Mouse (Mus musculus) induced T-regulatory cell, adult 2 months (primary cell): ENCODE measurements at regions not wholly inside any gene's neighbourhood (a gene's known extent, or its start where the extent isn't known, plus 50 kb on each side); places are given as distances from the start of the nearest gene placed in this dataset.

Experiments
- DNase-seq: peaks from one replicate; pipeline ENCODE4 v3.0.0-alpha.2; 2012; ENCODE audit warnings: low read depth

DNA sequence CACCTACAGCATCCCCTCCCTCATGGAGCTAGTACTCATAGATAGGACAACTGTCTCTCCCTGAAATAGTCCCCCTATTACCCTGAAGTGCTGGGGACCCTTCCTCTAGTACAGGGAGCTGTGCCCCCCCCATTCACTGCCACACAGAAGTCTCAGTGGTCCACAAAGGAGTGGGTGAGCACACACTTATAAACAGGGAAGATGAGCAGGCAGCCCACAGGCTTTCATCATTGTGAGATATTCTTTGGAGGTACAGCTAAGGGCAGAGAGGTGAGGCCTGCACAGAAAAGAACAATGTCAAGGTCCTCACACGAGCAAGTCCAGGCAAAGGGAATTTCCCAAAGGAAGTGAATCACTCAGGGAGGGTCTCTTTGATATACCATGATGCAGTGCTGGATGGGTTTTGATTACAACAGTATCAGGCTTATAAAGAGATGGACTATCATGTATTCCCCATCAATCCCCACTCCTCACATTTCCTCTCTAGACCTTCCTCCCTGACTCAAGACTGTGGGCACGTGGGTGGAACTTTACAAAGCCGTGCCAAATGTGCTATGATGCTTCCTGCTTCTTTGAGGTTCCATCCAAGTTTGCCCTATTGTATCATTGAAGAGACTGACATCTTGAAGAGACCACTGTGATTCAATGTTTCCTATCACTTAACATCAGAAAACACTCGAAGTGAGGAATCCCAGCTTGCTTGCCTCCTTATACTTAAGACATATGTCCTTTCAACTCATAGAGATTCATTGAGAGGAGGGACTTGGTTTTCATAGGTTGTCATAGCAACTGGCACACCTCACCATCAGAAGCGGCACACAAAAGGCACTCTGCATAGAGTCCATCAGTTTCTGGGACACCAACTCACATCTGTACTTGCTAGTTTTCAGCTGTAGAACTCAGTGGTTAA is 104.2 kb upstream of the Bcl6 start:
- peak; percentile 16 for DNase-seq

- no peak for DNase-seq
Observed at GRCm38 (mm10) chr16:24092136-24092535, 103.5 kb upstream of the Bcl6 start.

DNA sequence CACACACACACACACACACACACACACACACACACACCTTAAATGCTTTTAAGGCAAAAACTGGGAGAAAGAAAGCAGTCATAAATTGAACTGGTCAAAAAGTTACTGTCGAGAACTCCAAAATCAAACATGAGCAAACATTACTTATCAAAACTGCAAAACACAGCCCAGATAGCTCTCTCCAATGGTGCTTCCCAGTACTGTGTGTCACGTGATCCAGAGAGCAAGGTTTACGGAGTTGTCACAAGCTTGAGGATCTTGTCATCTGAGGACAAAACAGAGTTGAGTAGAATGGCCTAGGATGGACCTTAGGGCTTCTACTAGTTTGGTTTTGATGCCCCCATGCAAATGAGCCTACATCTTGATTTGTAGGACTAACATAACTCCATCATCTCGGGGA is 102.3 kb upstream of the Bcl6 start:
- DNase-seq = no peak

DNA sequence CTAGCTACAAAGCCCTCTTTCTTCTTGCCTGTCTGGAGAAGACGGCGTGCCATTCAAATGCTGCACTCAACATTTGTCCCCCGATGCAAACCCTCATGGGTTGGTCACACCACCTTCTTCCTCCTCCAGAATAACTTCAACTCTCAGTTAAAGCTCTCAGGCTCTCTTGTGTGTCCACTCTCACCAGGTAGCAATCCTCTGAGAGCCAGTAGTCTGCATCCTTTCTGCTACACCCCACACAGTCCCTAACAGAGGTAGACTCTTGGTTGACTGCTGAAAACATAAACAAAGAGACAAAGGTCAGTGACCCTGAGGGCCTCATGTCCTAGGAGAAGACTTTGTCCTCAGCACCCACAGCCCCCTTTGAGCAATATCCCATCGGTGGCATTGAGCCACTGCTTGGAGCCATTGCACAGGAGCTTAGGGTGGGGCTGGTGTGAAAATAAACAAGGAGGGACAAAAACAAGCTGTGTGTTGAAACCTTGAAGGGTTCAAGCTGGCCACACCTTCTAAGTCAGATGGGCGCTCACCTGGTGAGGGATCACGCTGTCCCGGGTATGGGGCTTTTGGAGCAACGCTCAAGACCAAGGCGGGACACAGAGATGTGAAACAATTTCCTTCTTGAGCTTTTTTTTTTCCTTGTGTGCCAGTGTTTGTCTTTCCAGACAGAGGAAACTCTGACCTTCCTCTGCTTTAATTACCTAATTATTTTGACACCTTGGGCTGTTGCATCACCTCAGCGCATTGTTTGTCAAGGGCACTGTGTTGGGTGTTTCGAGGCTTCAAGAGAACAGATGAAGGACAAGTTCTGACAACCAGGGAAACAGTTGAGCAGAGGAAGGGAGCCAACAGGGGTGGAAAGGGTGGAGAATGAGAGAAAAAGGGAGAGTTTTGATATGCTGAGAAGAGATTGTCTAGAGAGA is 101.4 kb upstream of the Bcl6 start:
- DNase-seq = no peak

- no peak for DNase-seq
Observed at GRCm38 (mm10) chr16:24083966-24084365, 95.3 kb upstream of the Bcl6 start.

- no peak for DNase-seq
Observed at GRCm38 (mm10) chr16:24080471-24080870, 91.8 kb upstream of the Bcl6 start.

DNA sequence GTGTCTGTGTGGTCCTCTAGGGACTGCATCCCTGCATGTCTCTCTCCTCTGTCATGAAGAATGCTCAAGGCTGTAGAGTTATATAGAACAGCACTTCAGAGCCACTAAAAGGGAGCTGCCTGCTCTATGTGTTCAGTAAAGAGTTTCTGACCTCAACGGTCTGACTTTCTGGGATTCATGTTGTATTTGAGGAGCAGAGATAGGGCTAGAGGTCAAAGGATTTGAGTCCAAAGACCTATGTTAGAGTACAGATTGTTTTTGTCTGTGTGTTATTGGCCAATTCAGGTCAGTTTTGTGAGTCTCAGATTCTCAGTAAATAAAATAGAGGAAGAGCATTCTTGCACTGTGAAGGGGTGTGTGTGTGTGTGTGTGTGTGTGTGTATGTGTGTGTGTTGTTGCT is 90.0 kb upstream of the Bcl6 start:
- DNase-seq = no peak

GRCm38 (mm10) chr16:24077428-24077827 is 88.8 kb upstream of the Bcl6 start:
- no peak for DNase-seq

GRCm38 (mm10) chr16:24076799-24077136 is 88.1 kb upstream of the Bcl6 start:
- DNase-seq = no peak

DNA sequence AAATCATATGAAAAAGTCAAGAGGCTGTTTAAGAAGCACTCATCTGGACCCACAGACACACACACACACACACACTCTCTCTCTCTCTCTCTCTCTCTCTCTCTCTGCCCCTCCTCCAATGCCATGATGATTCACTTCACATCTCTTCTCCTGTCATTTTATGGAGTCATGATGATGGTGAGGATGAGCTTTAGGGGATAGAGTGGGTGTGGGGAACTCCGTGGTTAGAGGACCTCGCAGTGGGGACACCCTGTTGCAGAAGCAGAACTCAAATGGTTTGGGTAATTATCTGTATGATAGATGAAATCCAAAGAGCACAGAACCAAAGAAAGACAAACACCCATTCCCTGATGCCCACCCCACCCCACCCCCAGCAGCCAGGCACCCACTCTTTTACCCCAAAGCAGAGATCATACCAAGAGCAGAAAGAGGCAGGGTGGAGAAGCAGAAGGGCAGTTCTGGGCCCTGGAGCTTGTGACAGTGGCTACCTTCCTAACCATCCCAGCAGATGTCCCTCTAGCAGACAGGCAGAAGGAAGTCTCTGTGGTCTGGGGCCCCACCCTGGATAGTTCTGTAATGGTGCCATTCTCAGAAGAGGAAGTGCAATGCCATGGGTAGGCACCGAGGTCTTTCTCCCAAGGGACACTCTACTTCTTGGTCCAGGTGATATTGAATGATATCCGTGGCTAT is 87.6 kb upstream of the Bcl6 start:
- no peak for DNase-seq

DNA sequence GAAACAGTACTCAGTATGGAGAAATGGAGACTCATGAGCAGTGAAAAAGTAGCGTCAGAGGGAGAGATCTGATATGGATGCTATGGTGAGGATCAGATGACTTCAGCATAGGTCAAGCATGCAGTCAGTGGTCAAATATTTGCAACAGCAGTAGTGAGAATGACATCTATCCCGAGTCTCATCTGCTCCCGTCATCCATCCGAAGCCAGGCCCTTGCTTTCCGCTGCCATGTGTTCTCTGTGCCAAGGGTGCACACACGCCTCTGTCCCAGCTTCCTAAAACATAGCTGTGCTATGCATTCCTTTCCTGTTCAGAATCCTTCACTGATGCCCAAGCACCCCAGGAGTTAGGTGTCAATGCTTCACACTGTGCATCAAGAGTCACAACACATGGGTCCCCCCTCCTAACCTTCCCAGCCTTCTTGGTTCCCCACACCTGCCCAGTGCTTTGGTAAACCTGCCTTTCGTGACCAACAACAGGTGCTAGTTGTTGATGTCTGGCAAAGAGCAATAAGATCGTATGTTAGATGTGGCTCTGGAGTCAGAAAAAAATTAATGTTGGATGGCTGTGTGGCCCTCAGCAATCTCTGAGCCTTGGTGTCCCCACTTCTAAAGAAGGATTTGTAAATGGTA is 85.1 kb upstream of the Bcl6 start:
- DNase-seq = no peak

DNA sequence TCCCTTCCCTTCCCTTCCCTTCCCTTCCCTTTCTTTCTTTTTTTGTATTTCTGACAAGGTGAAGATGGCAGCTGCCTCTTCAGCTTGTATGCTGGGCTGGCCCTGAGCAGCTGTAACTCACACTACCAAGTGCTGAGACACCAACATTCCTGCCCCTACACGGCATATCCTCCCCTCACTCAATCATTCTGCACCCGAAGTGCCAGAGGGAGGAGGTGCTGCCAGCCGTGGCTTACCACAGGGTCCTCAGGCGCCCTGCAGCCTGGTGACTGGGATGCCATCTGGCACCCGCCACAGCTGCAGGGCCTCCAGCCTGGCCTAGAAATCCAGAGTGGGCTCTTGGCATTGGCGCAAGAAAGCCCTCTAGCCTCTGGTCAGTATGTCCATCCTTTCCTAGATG is 84.4 kb upstream of the Bcl6 start:
- DNase-seq = no peak

DNA sequence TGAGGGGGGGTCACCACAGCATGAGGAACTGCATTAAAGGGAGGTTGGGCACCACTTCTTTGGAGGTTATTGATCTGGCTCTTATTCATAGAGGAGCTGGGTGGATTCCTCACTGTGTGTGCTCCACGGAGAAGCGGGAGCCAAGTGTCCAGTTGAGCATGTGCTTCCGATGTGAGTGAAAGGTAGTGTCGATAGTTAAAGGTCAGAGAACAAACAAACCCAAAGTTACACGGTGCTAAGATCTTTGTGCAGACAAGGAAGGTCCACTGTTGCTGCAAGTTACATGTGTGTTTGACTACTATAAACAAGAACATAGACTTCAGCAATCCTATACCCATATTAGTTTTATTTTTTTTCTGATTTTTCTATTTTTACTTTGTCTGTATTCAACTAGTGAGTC is 80.8 kb upstream of the Bcl6 start:
- no peak for DNase-seq

DNA sequence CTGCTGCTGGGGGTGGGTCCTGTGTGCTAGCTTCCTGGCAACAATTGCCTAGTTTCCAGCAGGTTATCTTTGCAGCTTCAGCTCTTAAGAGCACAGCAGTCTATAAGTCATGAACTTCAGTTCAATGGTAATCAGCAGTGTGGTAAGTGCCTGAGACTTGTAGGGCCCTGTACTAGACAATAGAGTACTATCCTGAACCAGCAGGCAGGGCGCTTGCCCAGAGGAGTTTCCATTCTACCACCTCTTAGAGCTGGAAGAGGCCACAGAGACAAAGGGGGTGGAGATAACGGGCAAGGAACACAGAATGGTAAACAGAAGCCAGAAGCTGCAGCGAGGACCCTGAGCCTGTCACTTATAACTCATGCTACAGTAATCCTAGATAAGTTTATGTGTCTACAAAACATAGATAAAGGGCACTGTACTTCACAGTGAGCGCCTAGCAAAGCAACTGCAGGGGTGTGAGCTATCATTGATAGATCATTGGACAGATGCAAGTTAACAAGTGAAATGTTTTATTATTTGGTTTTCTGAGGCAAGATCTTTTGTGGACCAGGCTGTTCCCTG is 79.7 kb upstream of the Bcl6 start:
- DNase-seq = no peak

DNA sequence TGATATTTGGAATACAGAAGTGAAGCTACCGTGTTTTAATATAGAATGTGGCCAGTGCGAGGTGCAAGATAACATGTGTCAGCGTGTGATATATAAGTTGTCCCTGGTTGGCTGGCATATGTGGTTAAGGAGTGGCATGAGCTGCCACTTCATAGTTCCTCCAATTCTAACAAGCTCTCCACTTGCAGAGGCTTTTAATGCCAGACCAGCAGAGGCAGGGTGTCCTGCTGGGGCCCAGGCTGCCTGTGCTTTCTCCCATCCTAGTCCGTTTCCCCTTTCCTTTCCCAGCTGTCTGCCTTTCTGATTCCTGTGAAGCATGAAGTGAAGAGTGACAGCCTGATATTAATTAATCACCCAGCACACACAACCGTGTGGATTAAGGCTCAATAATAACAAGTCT is 73.7 kb upstream of the Bcl6 start:
- no peak for DNase-seq

DNA sequence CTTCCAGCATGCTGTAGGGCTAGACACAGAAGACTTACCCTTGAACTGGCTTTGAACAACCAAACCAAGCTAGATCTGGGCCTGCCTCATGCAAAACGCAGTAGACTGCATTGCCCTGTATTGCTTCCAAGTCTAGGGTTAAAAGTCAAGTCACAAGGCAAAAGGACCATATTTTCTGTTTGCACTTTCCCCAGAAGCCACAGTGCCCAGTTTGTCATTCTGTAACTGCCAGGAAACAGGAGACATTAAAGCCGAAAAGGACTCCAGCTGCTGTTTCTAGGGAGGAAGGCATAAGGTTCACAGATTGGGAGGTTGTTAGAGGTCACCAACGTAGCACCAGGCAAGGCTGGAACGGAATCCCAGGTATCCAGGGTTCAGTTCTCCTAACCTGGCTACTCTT is 72.8 kb upstream of the Bcl6 start:
- DNase-seq = no peak

- no peak for DNase-seq
Observed at GRCm38 (mm10) chr16:24059090-24059600, 70.5 kb upstream of the Bcl6 start.

DNA sequence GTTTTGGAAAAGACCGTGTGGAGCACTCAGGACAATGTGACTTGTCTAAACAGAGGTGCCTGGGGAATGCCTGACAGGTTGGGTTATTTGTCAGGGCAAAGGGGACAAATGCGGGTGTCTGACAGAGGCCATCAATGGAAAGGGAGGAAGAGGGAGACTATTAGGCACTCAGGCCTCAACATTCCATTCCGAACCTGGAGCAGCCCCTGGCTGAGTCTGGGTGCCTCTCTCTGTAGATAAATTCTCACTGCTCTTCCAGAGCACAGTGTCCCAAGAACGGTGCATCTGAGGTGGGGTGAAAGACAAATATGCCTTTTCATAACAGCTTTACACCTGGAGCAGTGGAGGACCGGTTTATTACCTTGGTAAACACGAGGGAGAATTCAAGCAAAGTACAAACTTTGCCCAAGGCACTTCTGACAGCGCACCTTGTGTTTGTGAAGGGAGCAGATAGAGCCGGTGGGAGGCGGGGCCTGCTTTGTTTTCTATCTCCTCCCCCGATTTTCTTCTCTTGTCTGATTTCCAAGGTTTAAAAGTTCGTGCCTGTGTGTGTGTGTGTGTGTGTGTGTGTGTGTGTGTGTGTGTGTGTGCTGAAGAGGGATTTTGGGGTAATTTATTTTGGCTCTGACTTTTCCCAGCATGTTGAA is 68.4 kb upstream of the Bcl6 start:
- no peak for DNase-seq

GRCm38 (mm10) chr16:24056123-24056884 is 67.7 kb upstream of the Bcl6 start:
- no peak for DNase-seq

DNA sequence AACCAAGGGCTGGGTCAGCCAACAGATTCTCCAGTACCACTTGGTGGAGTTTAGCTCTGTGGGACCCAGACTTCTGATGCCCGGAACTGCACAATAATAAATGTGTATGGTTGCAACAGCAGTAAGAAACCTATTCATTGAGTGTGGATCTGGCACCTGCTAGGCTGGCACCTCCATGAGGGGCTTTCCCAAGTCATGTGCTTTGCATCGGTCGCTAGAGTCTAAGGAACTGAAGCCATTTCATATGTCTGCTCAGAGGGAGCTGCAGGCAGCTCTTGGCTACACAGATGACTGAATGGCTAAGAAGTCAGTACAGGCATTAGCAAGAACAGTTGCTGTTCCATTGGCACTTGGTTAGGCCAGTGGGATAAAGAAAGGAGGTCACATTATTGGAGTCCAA is 65.6 kb upstream of the Bcl6 start:
- no peak for DNase-seq
